Mouse (Mus musculus): ENCODE results near the gene Abhd17b.

DNA sequence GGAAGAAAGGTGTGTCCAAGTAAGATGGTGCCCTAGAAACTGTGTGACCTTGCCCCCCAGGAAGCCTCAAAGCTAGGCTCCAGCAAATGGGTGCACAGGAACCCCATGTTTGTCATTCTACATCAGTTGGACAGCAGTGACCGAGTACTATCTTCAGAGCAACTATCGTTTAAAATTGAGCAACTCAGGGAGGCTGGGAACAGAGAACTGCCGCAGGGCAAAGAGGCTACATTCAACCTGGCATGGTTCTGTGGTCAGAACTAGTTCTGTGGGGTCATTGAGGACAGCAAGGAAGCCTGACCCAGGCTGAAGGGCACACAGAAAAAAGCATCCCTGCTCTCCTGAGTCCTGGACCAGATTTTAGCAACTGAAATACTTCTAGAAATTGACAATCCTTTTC, 37.2 kb upstream of the Abhd17b start:
- TF ChIP-seq CTCF (IDR thresholded peaks at IDR 0.05; ENCODE audit: extremely low read depth, insufficient read depth, low read length) (no peak), POLR2A (IDR thresholded peaks at IDR 0.05; ENCODE audit: extremely low read depth, insufficient read depth, low read length) (no peak)
